Mouse (Mus musculus) thymus, postnatal 10 days (tissue): ENCODE data around the gene Mthfd1.

ENCODE experiments used
- DNase-seq, 2 experiments: peaks; one replicate each; pipeline ENCODE4 v3.0.0; 2021; ENCODE audit warnings: low spot score in 2 of 2

Mthfd1 gene

GRCm38 (mm10) chr12:76303474-76303873 is 48.4 kb downstream of the Mthfd1 start:
- DNase-seq = no peak

DNA sequence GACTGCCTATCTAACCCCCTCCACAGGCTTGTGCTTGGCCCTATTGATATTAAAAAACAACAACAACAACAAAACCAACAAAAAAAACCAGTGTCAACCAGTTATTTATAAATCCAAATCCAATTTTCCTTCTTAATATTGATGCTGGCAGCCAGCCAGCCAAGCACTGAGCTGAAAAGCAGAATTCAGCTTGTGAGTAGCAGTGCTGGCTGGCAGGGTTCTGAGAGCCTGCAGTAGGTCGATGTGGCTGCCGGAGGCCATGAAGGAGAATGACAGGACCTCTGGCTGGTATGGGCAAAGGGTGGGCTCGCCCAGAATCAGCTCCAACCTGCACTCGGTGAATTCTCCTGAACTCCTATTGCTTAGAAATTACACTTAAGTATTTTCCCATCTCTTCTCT is 49.1 kb downstream of the Mthfd1 start:
- no peak for DNase-seq

DNA sequence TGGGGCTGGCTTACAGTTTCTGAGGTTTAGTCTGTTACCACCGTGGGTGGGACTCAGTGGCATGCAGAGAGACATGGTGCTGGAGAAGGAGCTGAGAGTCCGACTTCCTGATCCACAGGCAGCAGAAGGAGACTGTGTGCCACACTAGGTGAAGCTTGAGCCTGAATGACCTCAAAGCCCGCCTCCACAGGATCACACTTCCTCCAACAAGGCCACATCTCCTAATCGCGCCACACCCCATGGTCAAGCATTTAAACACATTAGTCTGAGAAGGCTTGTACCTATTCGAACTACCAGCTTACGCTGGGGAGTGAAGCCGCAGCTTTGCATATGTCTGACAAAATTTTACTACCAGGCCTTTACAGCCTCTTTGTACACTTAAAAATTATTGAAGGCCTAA is 50.0 kb downstream of the Mthfd1 start:
- no peak for DNase-seq

DNA sequence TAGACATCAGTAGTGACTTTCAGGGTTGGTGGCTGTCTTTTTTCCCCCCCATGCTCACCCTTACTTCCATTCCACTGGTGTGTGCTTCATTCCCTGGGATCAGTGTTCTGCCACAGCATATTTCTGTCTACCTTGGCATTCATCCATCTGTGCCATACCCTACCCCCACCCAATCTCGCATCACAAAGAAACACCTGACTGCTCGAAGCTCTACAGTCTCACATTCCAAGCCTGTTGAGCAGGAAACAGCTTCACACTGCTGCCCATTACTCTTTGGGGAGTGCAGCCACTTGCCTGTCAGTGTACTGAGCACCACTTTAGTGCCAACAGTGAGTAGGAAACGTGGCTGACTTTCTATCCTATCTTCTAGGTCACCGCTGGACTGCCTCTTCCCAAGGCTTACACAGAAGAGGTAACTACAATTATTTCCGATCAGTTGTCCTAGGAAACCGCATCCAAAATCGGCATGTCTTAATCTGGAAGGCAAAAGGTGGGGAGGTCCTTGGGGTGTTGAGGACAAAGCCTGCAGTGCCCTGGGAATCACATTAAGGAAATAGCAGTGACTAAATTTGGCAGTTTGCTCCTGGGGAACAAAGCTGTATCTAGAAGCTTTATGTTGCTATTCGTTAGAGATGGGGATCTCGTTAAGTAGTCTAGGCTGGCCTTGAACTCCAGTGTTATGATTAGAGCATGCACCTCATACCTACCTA is 51.9 kb downstream of the Mthfd1 start:
- no peak for DNase-seq

DNA sequence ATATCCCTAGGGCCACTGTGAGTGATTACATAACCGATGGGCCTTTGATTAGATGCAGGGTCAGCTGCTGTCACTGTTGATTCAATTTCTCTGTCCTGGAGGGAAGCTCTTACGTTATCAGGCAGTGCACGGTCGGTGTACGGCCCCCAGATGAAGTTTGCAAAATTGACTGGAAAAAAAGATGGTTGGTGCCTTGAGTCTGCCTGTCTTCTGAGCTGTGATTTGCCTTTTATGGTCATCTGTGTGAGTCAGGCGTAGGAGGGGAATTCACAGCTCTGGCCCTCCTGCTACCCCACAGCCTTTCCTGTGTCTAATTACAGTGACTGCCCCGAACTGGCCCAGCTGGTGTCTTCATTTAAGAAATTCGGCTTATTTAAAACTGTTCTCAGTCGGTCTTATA is 52.9 kb downstream of the Mthfd1 start:
- no peak for DNase-seq

DNA sequence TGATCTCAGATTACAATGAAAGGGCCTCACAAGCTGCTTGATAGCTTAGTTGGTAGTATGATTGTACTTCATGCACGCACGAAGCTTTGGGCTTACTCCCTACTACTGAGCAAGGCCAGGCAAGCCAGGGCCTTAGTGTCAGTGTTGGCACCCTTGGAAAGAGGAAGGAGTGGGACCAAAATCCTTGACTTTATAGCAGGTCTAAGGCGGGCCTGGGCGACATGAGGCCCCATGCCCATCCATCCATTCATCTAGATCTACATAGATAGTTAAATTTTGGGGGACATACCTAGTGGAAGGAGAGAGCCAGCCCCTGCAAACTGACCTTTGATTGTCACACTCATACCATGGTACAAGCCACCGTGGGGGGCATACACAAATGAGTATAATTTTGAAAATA is 53.3 kb downstream of the Mthfd1 start:
- DNase-seq = no peak

DNA sequence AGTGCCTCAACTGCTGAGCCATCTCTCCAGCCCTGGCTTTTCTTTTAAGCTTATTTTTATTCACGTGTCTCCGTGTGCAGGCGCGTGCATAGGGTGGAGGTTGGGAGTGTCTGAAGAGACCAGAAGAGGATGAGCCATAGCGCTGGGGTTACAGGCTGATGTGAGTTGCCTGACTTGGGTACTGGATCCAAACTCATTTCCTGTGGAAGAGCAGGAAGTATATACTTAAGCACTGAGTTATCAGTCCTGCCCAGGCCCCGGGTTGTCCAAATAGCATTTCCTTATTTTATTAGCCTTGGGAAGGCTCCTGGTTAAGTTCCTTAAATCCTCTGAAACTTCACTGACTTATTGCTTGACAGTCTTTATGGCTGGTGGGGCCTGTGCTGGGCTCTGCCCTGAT is 54.9 kb downstream of the Mthfd1 start:
- DNase-seq = no peak

- no peak for DNase-seq
These were observed 55.5 kb downstream of the Mthfd1 start for GRCm38 (mm10) chr12:76310633-76311032.

- DNase-seq = no peak
These were observed 56.1 kb downstream of the Mthfd1 start for GRCm38 (mm10) chr12:76311227-76311626.

GRCm38 (mm10) chr12:76311951-76312350 is 56.9 kb downstream of the Mthfd1 start:
- no peak for DNase-seq

GRCm38 (mm10) chr12:76318282-76319212 is 63.4 kb downstream of the Mthfd1 start:
- no peak for DNase-seq

- DNase-seq = peak; percentile 38 to 56
These were observed 69.8 kb downstream of the Mthfd1 start, which contains the start of gene Akap5 for GRCm38 (mm10) chr12:76324679-76325431. Gene Akap5 (plus strand): TSS chr12:76324891.

DNA sequence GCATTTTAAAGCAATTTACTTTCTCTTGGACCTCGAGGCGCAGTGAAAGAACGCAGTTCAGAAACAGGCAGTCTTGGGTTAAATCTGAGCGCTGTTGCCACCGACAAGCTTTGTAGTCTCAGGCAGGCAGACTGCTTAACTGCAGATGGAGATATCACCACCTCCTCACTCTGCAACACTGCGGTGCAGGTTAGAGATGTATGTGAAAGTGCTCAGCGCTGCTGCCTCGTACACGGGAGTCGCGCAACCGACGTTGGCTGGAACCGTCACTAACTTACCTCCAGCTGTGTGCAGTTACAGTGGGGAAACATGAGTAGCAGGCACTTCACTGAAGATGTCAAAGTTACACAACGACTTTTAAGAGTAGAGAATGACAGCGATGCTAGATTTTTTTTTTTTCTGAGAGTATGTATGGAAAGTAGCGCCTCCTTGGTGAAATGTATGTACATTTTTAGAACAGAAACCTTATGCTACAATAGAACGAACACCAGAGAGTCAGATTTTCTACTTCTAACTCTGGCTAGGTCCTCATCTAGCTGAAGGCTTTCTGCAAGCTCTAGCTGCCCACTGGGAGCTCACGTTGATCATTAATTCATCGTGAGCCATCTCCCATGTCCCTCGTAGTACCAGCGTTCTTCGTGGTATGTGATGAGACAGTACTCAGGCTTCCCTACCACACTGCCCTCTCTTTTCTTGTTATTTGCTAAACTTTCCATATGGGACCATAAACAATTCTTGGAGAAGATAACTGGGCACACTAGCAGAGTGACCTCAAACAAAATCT is 71.5 kb downstream of the Mthfd1 start:
- DNase-seq = no peak

DNA sequence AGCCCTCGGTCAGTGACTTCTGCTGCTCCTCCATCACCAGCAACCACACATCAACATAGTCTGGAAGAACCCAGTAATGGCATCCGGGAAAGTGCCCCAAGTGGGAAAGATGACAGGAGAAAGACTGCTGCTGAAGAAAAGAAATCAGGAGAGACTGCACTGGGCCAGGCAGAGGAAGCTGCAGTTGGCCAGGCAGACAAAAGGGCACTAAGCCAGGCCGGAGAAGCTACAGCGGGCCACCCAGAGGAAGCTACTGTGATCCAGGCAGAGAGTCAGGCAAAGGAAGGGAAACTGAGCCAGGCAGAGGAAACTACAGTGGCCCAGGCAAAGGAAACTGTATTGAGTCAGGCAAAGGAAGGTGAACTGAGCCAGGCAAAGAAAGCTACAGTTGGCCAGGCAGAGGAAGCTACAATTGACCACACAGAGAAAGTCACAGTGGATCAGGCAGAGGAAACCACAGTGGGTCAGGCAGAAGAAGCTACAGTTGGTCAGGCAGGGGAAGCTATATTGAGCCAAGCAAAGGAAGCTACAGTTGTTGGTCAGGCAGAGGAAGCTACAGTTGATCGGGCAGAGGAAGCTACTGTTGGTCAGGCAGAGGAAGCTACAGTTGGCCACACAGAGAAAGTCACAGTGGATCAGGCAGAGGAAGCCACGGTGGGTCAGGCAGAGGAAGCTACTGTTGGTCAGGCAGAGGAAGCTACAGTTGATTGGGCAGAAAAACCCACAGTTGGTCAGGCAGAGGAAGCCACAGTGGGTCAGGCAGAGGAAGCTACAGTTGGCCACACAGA is 73.7 kb downstream of the Mthfd1 start:
- no peak for DNase-seq

DNA sequence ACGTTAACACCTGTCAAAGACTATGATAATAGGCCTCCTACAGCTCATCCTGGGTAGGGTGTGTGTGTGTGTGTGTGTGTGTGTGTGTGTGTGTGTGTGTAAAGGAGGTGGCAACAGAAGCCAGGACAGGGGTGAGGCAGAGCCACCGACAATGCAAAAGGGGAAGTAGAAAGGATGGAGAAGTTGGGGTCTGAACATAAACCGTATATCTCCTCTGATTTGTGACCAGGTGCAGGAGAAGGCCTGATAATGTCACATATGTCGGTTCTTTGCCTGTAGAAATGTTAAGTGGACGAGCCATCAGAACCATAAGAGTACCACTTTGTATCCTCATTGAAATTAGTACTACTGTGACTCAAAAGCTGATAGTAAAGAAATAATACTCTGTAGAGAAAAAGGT is 78.6 kb downstream of the Mthfd1 start:
- no peak for DNase-seq

DNA sequence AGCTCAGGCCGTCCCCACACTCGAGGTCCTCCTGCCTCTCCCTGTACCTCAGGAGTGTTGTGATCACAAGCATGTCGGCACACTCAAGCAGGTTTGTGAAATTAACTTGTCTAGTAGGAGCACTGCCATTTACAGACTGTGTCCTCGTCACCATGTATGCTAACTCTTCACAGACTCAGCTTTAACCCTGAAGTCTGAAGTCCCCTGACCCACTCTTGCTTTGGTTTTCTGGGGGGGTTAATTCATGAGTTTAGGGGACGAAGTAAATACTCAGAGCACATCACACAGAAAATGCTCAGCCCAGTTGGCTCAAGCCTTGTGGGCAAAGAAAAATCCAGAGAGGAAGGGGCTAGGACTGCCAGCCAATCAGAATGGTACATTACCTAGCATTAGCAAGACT is 80.5 kb downstream of the Mthfd1 start:
- DNase-seq = no peak

- DNase-seq = no peak
These were observed 81.2 kb downstream of the Mthfd1 start for GRCm38 (mm10) chr12:76336111-76336965.

DNA sequence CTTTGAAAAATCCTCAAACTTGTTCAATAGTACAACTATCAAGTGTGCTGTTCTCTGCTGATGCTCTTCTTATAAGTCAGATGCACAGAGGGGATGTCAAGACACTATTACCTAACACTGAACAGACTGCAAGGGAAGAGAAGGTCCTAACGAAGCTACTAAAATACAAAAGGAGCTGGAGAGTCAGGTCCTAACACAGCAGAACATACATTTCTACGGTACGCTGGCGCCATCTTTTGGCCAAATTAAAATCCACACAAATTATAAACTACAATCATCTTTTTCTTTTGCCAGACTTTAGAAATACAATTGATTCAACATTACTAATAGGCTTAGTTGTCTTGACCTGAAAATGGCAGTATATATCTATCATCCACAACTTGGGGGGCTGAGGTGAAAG is 86.0 kb downstream of the Mthfd1 start:
- DNase-seq = peak in 1 of 2 experiments; percentile 63

DNA sequence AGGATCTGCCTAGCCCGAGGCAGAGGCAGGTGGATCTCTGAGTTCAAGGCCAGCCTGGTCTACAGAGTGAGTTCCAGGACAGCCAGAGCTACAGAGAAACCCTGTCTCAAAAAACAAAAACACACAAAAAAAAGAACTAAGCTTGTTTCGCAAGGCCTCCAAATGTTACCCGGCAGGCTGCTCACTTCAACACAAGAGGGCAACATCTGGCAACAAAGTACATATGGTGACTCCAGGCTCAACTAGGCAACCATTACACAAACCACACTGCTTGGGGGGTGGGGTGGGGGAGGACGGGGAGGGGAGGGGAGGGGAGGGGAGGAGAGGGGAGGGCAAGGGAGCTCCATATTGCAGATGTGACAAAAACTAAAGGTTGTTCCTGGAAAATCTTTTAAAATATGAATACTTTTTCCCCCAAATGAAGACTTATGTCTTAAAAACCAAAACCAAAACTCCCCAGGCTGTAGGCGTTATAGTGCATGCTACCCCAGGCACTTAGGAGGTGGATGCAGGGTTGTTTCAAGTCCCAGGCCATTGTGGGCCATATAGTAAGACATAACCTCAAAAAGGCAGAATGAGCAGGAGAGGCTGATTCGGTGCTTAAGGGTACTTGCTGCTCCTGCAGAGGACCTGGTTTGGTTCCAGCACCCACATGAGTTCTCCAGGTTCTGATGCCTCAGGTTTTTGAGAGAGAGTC is 90.8 kb downstream of the Mthfd1 start:
- peak; percentile 40 to 48 for DNase-seq
